Mouse (Mus musculus) hindbrain, postnatal 0 days (tissue): ENCODE data around the gene Olfr1276. TPM values are rescaled to one million over a fixed set of nuclear protein-coding genes. Genes with fewer than 3 reads are reported as not detected.

Experiments used
- ATAC-seq: fragments of 200-750 bp; cut with Nextera tagmentation; 2 replicates; pipeline ENCODE4 v1.8.0; 2017; ENCODE audit warnings: mild to moderate bottlenecking, moderate TSS enrichment, moderate library complexity
- DNase-seq: peaks from one replicate; pipeline ENCODE4 v3.0.0-alpha.2; 2015; ENCODE audit warnings: low spot score
- H3K27ac ChIP-seq: fragments of 300-500 bp; sonication (generic); 2 replicates; pipeline ENCODE4 v1.5.1; 2014; ENCODE audit warnings: mild to moderate bottlenecking
- H3K27me3 ChIP-seq: fragments of 300-500 bp; sonication (generic); 2 replicates; pipeline ENCODE4 v1.6.1; 2014; ENCODE audit warnings: low read length, mixed read lengths; ENCODE audit not compliant: insufficient read depth
- H3K36me3 ChIP-seq: fragments of 300-500 bp; sonication (generic); 2 replicates; pipeline ENCODE4 v1.6.1; 2014; ENCODE audit warnings: low read length, mixed read lengths; ENCODE audit not compliant: insufficient read depth
- H3K4me1 ChIP-seq: fragments of 300-500 bp; sonication (generic); 2 replicates; pipeline ENCODE4 v1.6.1; 2014; ENCODE audit warnings: antibody characterized with exemption, low read length, mixed read lengths; ENCODE audit not compliant: insufficient read depth
- H3K4me2 ChIP-seq: fragments of 300-500 bp; sonication (generic); 2 replicates; pipeline ENCODE4 v1.6.1; 2014; ENCODE audit warnings: low read depth, mild to moderate bottlenecking, low read length, moderate library complexity, mixed read lengths
- H3K4me3 ChIP-seq: fragments of 300-500 bp; sonication (generic); 2 replicates; pipeline ENCODE4 v1.5.1; 2014; ENCODE audit warnings: low read length
- H3K9ac ChIP-seq: fragments of 300-500 bp; sonication (generic); replicated peaks from 2 replicates; pipeline ENCODE4 v1.6.1; 2014; ENCODE audit warnings: mild to moderate bottlenecking, low read length, moderate library complexity, mixed read lengths
- H3K9me3 ChIP-seq: fragments of 300-500 bp; sonication (generic); 2 replicates; pipeline ENCODE4 v1.6.1; 2016; ENCODE audit warnings: low read length, mixed read lengths
- CTCF ChIP-seq: IDR thresholded peaks from 2 replicates; pipeline ENCODE4 v1.5.1; 2016; ENCODE audit warnings: antibody characterized with exemption, control low read depth, low read depth
- WGBS: fragments of 180-500 bp; shearing (Covaris S2); extraction: QIAGEN DNeasy Blood & Tissue Kit; methylation state at CpG from one replicate; pipeline ENCODE4 v1.1.7; 2014; 5-methylcytosine and 5-hydroxymethylcytosine counted together
- polyA plus RNA-seq: library from polyadenylated mRNA; unstranded; fragments of >200 nt; fragmentation: Nextera tagmentation; extraction: Ambion mirVana; gene quantifications from 2 replicates; pipeline ENCODE4 v1.2.1, GENCODE M21; 2015
- total RNA-seq: library from RNA; depleted of rRNA; stranded (reverse); fragments of >200 nt; gene quantifications from 2 replicates; pipeline ENCODE4 v1.2.3, GENCODE M21; 2014; rRNA removed

Gene Olfr1276
- total RNA-seq, result not detected in 2 replicates
- not detected in 2 replicates for polyA plus RNA-seq

GRCm38 (mm10) chr2:111254216-111254615, at the start of gene Olfr1276:
Gene Olfr1276, plus strand, starts transcription at chr2:111254516.
- H3K27ac ChIP-seq, result no peak within 1 kb of the TSS
- H3K4me1 ChIP-seq, result no peaks in the 10 kb centered on the region
- no peaks in the 10 kb centered on the region for H3K27me3 ChIP-seq
- H3K4me3 ChIP-seq, result no peak within 1 kb of the TSS
- ATAC-seq, result no peak
- no peak within 1 kb of the TSS for H3K4me2 ChIP-seq
- H3K36me3 ChIP-seq, result no peaks in the 10 kb centered on the region
- TF ChIP-seq CTCF, result no peak
- H3K9me3 ChIP-seq, result no peaks in the 10 kb centered on the region
- no peak for DNase-seq
- no peak within 1 kb of the TSS for H3K9ac ChIP-seq

DNA sequence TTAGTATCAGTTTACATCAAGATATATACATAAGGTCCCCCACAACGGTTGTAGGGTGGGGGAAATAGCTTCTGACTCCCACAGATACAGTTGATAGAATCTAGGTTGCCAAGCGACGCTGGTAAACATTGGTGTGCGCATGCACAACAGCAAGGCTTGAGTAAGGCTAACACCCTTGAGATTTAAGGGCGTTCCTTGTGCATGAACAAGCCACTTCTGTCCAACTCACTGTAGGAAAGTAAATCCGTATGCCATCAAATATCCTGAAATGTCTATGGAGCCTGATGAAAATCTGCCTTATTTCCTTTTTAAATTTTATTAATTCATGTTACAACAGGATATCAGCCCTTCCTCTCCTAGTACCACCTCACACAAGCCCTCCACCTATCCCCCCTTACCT, 24.8 kb upstream of the Olfr1276 start, which contains the start of gene 4930430A15Rik:
Gene 4930430A15Rik (minus strand): TSS at position 101 of the 400 bp plus-strand sequence.
- Histone ChIP-seq H3K27me3 (no peaks in the 10 kb centered on the region), H3K9ac (no peak within 1 kb of the TSS), H3K36me3 (no peaks in the 10 kb centered on the region), H3K4me3 (no peak within 1 kb of the TSS), H3K9me3 (no peaks in the 10 kb centered on the region), H3K4me1 (no peaks in the 10 kb centered on the region), H3K4me2 (no peak within 1 kb of the TSS), H3K27ac (no peak within 1 kb of the TSS)
- DNase-seq (no peak), ATAC-seq (no peak)
- no peak for TF ChIP-seq CTCF
- WGBS, result 86% methylated on average over 6 of the region's 6 CpGs

- Histone ChIP-seq H3K4me1 (no peaks in the 10 kb centered on the region), H3K27me3 (no peaks in the 10 kb centered on the region), H3K27ac (no peak within 1 kb of the TSS), H3K4me3 (no peak within 1 kb of the TSS), H3K36me3 (no peaks in the 10 kb centered on the region), H3K9ac (no peak within 1 kb of the TSS), H3K9me3 (no peaks in the 10 kb centered on the region), H3K4me2 (no peak within 1 kb of the TSS)
- 88% methylated on average over 1 of the region's 1 CpGs for WGBS
- ATAC-seq (no peak), DNase-seq (no peak)
- TF ChIP-seq CTCF, result no peak
Measured at GRCm38 (mm10) chr2:111235186-111235585, 19.1 kb upstream of the Olfr1276 start, which contains the start of gene Olfr1275. Gene Olfr1275, minus strand, starts transcription at chr2:111235286.

DNA sequence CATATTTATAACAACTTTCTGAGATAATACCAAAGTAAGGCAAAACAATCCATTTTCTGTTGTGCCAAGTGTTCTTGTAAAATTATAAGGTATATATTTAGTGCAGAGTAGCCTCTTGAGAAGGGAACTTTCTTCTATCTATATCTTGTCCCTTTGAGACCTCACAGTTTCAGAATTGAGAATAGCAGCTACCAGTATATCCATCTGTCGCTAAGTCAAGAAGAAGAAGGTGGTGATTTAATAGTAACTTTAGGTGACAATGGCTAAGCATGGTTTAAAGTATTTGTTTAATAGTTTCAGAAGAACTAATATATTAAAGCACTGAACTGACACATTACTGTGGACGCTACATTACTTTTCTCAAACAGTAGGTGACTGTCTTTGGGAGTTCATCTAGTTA, 19.7 kb downstream of the Olfr1276 start, which contains the start of gene Olfr1277:
Gene Olfr1277 (minus strand): TSS at position 101 of the 400 bp plus-strand sequence.
- no peak for ATAC-seq
- Histone ChIP-seq H3K27me3 (no peaks in the 10 kb centered on the region), H3K27ac (no peak within 1 kb of the TSS), H3K9me3 (no peaks in the 10 kb centered on the region), H3K36me3 (no peaks in the 10 kb centered on the region), H3K4me1 (no peaks in the 10 kb centered on the region), H3K9ac (no peak within 1 kb of the TSS), H3K4me2 (no peak within 1 kb of the TSS), H3K4me3 (no peak within 1 kb of the TSS)
- WGBS, result 81% methylated on average over 2 of the region's 2 CpGs
- TF ChIP-seq CTCF, result no peak
- no peak for DNase-seq

DNA sequence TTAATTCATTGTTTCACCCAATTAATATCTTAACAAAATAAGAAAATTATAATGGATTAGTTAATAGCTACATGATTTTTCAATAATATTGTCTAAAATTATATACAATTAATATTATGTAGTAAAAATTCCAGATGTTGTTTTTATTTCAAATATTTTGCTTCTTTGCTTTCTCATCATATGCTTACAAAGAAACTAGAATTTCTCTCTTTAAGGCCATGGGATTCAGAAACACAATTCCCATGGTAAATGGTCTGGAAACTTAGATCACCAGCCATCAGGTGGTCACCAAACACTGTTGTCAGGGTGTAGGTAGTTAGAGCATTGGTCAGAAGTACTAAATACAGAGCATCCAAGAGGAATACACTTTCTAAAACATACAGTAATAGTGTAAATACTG, 35.5 kb downstream of the Olfr1276 start, which contains the start of gene Olfr1278:
Gene Olfr1278 (plus strand): TSS at position 301 of the 400 bp plus-strand sequence.
- TF ChIP-seq CTCF, result no peak
- no peak within 1 kb of the TSS for H3K4me2 ChIP-seq
- H3K36me3 ChIP-seq, result no peaks in the 10 kb centered on the region
- H3K4me3 ChIP-seq, result no peak within 1 kb of the TSS
- H3K27ac ChIP-seq, result no peak within 1 kb of the TSS
- no peak within 1 kb of the TSS for H3K9ac ChIP-seq
- no peaks in the 10 kb centered on the region for H3K9me3 ChIP-seq
- no peak for ATAC-seq
- DNase-seq, result no peak
- no peaks in the 10 kb centered on the region for H3K27me3 ChIP-seq
- no peaks in the 10 kb centered on the region for H3K4me1 ChIP-seq

DNA sequence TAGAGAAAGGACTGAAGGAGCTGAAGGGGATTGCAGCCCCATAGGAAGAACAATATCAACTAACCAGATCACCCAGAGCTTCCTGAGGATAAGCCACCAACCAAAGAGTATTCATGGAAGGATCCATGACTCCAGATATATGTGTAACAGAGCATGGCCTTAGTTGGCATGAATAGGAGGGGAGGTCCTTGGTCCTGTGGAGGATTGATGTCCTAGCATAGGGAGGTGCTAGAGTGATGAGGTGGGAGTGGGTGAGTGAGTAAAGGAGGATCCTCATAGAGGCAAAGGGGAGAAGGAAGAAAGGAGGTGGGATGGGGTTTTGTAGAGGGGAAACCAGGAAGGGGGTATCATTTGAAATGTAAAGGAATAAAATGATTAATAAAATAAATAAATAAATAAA, 44.2 kb downstream of the Olfr1276 start:
- H3K4me2 ChIP-seq, result no peak overlapping the region
- TF ChIP-seq CTCF, result no peak
- DNase-seq, result no peak
- H3K27ac ChIP-seq, result no peak overlapping the region
- H3K36me3 ChIP-seq, result no peaks in the 10 kb centered on the region
- no peaks in the 10 kb centered on the region for H3K27me3 ChIP-seq
- H3K4me1 ChIP-seq, result no peaks in the 10 kb centered on the region
- no peak for ATAC-seq
- H3K4me3 ChIP-seq, result no peak overlapping the region
- no peak overlapping the region for H3K9ac ChIP-seq
- H3K9me3 ChIP-seq, result no peaks in the 10 kb centered on the region

DNA sequence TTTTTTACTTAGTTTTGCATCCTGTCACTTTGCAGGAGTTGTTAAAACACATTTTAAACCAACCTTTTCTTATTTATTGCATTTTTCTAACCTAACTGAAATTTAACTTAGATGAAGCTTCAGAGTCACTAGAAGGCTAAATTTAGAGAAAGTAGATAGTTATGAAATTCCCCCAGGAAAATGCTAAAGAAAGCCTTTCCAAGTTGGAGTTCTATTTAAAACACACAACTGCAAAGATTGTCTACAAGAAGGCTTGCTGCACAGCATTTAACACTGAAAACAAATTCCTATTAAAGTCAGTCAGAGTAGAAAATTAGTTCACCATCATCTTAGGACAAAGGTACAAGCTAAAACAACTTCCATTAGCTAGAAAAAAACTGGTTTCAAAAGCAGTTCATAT, 46.1 kb downstream of the Olfr1276 start, which contains the start of gene Olfr1279:
Gene Olfr1279 (plus strand): TSS at position 262 of the 400 bp plus-strand sequence.
- Histone ChIP-seq H3K27ac (no peak within 1 kb of the TSS), H3K36me3 (no peaks in the 10 kb centered on the region), H3K27me3 (no peaks in the 10 kb centered on the region), H3K9me3 (no peaks in the 10 kb centered on the region), H3K4me3 (no peak within 1 kb of the TSS), H3K4me2 (no peak within 1 kb of the TSS), H3K9ac (no peak within 1 kb of the TSS), H3K4me1 (no peaks in the 10 kb centered on the region)
- TF ChIP-seq CTCF, result no peak
- ATAC-seq, result no peak
- no peak for DNase-seq

Other genes starting within 250 kb of the Olfr1276 start
- not detected in 2 replicates for gene Gm13941, start 148.5 kb upstream of the Olfr1276 start, total RNA-seq
- not detected in 2 replicates for gene Gm13941, start 148.5 kb upstream of the Olfr1276 start, polyA plus RNA-seq
- not detected in 2 replicates for gene Gm15130, start 101.6 kb upstream of the Olfr1276 start, total RNA-seq
- gene Gm15130, start 101.6 kb upstream of the Olfr1276 start, polyA plus RNA-seq, result not detected in 2 replicates
- not detected in 2 replicates for gene 4930430A15Rik, start 24.9 kb upstream of the Olfr1276 start, total RNA-seq
- gene 4930430A15Rik, start 24.9 kb upstream of the Olfr1276 start, polyA plus RNA-seq, result not detected in 2 replicates
- not detected in 2 replicates for gene Olfr1275, start 19.2 kb upstream of the Olfr1276 start, total RNA-seq
- gene Olfr1275, start 19.2 kb upstream of the Olfr1276 start, polyA plus RNA-seq, result not detected in 2 replicates
- gene Olfr1277, start 19.6 kb downstream of the Olfr1276 start, total RNA-seq, result not detected in 2 replicates
- not detected in 2 replicates for gene Olfr1277, start 19.6 kb downstream of the Olfr1276 start, polyA plus RNA-seq
- not detected in 2 replicates for gene Olfr1278, start 35.6 kb downstream of the Olfr1276 start, total RNA-seq
- not detected in 2 replicates for gene Olfr1278, start 35.6 kb downstream of the Olfr1276 start, polyA plus RNA-seq
- gene Olfr1279, start 46.1 kb downstream of the Olfr1276 start, total RNA-seq, result not detected in 2 replicates
- gene Olfr1279, start 46.1 kb downstream of the Olfr1276 start, polyA plus RNA-seq, result not detected in 2 replicates
- gene Olfr1280, start 59.5 kb downstream of the Olfr1276 start, total RNA-seq, result not detected in 2 replicates
- not detected in 2 replicates for gene Olfr1280, start 59.5 kb downstream of the Olfr1276 start, polyA plus RNA-seq
- not detected in 2 replicates for gene Olfr1281, start 72.0 kb downstream of the Olfr1276 start, total RNA-seq
- not detected in 2 replicates for gene Olfr1281, start 72.0 kb downstream of the Olfr1276 start, polyA plus RNA-seq
- gene Olfr1282, start 81.6 kb downstream of the Olfr1276 start, total RNA-seq, result not detected in 2 replicates
- not detected in 2 replicates for gene Olfr1282, start 81.6 kb downstream of the Olfr1276 start, polyA plus RNA-seq
- gene Olfr1283, start 112.3 kb downstream of the Olfr1276 start, total RNA-seq, result not detected in 2 replicates
- not detected in 2 replicates for gene Olfr1283, start 112.3 kb downstream of the Olfr1276 start, polyA plus RNA-seq
- gene Olfr1284, start 121.0 kb downstream of the Olfr1276 start, total RNA-seq, result not detected in 2 replicates
- gene Olfr1284, start 121.0 kb downstream of the Olfr1276 start, polyA plus RNA-seq, result not detected in 2 replicates
- not detected in 2 replicates for gene Olfr1286, start 168.6 kb downstream of the Olfr1276 start, total RNA-seq
- gene Olfr1286, start 168.6 kb downstream of the Olfr1276 start, polyA plus RNA-seq, result not detected in 2 replicates
- not detected in 2 replicates for gene Olfr1287, start 194.6 kb downstream of the Olfr1276 start, total RNA-seq
- not detected in 2 replicates for gene Olfr1287, start 194.6 kb downstream of the Olfr1276 start, polyA plus RNA-seq
- not detected in 2 replicates for gene Olfr1288, start 219.6 kb downstream of the Olfr1276 start, total RNA-seq
- gene Olfr1288, start 219.6 kb downstream of the Olfr1276 start, polyA plus RNA-seq, result not detected in 2 replicates
- gene Olfr1289, start 226.3 kb downstream of the Olfr1276 start, total RNA-seq, result not detected in 2 replicates
- not detected in 2 replicates for gene Olfr1289, start 226.3 kb downstream of the Olfr1276 start, polyA plus RNA-seq
- gene Olfr1290, start 239.3 kb downstream of the Olfr1276 start, total RNA-seq, result not detected in 2 replicates
- gene Olfr1290, start 239.3 kb downstream of the Olfr1276 start, polyA plus RNA-seq, result not detected in 2 replicates
- not detected in 2 replicates for gene Olfr1291-ps1, start 242.7 kb downstream of the Olfr1276 start, total RNA-seq
- not detected in 2 replicates for gene Olfr1291-ps1, start 242.7 kb downstream of the Olfr1276 start, polyA plus RNA-seq